Mouse (Mus musculus) lung, postnatal 0 days (tissue): ENCODE results near the gene Trim44. TPM values are rescaled to one million over a fixed set of nuclear protein-coding genes. Genes with fewer than 3 reads are reported as not detected.

ENCODE experiments used
- ATAC-seq: fragments of 200-750 bp; cut with Nextera tagmentation; 2 replicates; pipeline ENCODE4 v1.8.0; 2017; ENCODE audit warnings: moderate library complexity
- DNase-seq: peaks from one replicate; pipeline ENCODE4 v3.0.0-alpha.2; 2016; ENCODE audit warnings: low spot score
- H3K27ac ChIP-seq: fragments of 300-500 bp; sonication (generic); 2 replicates; pipeline ENCODE4 v1.5.1; 2014; ENCODE audit warnings: antibody characterized with exemption, mild to moderate bottlenecking, low read length, mixed read lengths
- H3K27me3 ChIP-seq: fragments of 300-500 bp; sonication (generic); replicated peaks from 2 replicates; pipeline ENCODE4 v1.6.1; 2014; ENCODE audit warnings: low read length, mixed read lengths; ENCODE audit not compliant: insufficient read depth
- H3K36me3 ChIP-seq: fragments of 300-500 bp; sonication (generic); 2 replicates; pipeline ENCODE4 v1.6.1; 2014; ENCODE audit warnings: low read length, mixed read lengths; ENCODE audit not compliant: insufficient read depth
- H3K4me1 ChIP-seq: fragments of 300-500 bp; sonication (generic); 2 replicates; pipeline ENCODE4 v1.6.1; 2014; ENCODE audit warnings: antibody characterized with exemption, low read depth, low read length, mixed read lengths; ENCODE audit not compliant: insufficient read depth
- H3K4me2 ChIP-seq: fragments of 300-500 bp; sonication (generic); replicated peaks from 2 replicates; pipeline ENCODE4 v1.6.1; 2014; ENCODE audit warnings: low read depth, mild to moderate bottlenecking, low read length, moderate library complexity, mixed read lengths
- H3K4me3 ChIP-seq: fragments of 300-500 bp; sonication (generic); 2 replicates; pipeline ENCODE4 v1.5.1; 2014; ENCODE audit warnings: low read depth, low read length
- H3K9ac ChIP-seq: fragments of 300-500 bp; sonication (generic); replicated peaks from 2 replicates; pipeline ENCODE4 v1.6.1; 2014; ENCODE audit warnings: low read depth, mild to moderate bottlenecking
- H3K9me3 ChIP-seq: fragments of 300-500 bp; sonication (generic); 2 replicates; pipeline ENCODE4 v1.6.1; 2016; ENCODE audit warnings: low read length, mixed read lengths
- CTCF ChIP-seq: IDR thresholded peaks from 2 replicates; pipeline ENCODE4 v1.5.1; 2016; ENCODE audit warnings: antibody characterized with exemption, mild to moderate bottlenecking
- EP300 ChIP-seq: IDR thresholded peaks from 2 replicates; pipeline ENCODE4 v1.6.1; 2016; ENCODE audit warnings: antibody characterized with exemption, mild to moderate bottlenecking, control low read depth
- WGBS: fragments of 180-500 bp; shearing (Covaris S2); extraction: QIAGEN DNeasy Blood & Tissue Kit; methylation state at CpG from one replicate; pipeline ENCODE4 v1.1.7; 2014; 5-methylcytosine and 5-hydroxymethylcytosine counted together
- polyA plus RNA-seq: library from polyadenylated mRNA; unstranded; fragments of >200 nt; fragmentation: Nextera tagmentation; extraction: Ambion mirVana; gene quantifications from 2 replicates; pipeline ENCODE4 v1.2.1, GENCODE M21; 2015

Trim44 gene
- polyA plus RNA-seq, 1 experiment from 2014 or later: 12.7 TPM

- Histone ChIP-seq H3K9ac (no peak overlapping the region), H3K36me3 (no peaks in the 10 kb centered on the region), H3K4me2 (no peak overlapping the region), H3K27ac (no peak overlapping the region), H3K27me3 (no peaks in the 10 kb centered on the region), H3K4me3 (no peak overlapping the region), H3K9me3 (no peaks in the 10 kb centered on the region), H3K4me1 (peaks cover 8% of the 10 kb centered on the region; the same call in 1 of the 2 replicates)
- WGBS: 56% methylated on average over 3 of the region's 3 CpGs
- DNase-seq: no peak
- ATAC-seq: no peak
- TF ChIP-seq CTCF: no peak
- TF ChIP-seq EP300: no peak
These were observed 151.5 kb downstream of the Trim44 start for GRCm38 (mm10) chr2:102256100-102256499.

DNA sequence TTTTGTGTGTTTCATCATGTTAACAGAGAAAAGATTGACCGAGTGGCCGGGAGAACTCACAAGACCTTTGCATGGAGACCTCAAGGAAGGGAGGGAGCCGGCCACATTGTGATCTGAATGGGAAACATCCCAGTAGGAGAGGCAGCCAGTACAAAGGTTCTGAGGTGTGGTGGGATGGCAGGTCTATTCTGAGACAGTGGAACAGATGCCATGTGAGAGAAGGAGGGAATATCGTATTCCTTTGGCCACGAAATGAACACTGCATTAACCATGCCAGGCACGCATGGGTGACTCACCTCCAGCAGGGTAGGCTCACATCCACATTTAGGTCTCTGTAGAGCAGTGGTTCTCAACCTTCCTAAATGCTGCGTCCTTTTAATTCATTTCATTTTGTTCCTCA lies 154.4 kb downstream of the Trim44 start:
- Histone ChIP-seq H3K9me3 (no peaks in the 10 kb centered on the region), H3K4me2 (no peak overlapping the region), H3K9ac (no peak overlapping the region), H3K4me1 (peaks cover 7% of the 10 kb centered on the region; the same call in 1 of the 2 replicates), H3K36me3 (no peaks in the 10 kb centered on the region), H3K4me3 (no peak overlapping the region), H3K27me3 (no peaks in the 10 kb centered on the region), H3K27ac (no peak overlapping the region)
- ATAC-seq (no peak), DNase-seq (no peak)
- TF ChIP-seq EP300 (no peak), CTCF (no peak)
- 84% methylated on average over 7 of the region's 7 CpGs for WGBS

DNA sequence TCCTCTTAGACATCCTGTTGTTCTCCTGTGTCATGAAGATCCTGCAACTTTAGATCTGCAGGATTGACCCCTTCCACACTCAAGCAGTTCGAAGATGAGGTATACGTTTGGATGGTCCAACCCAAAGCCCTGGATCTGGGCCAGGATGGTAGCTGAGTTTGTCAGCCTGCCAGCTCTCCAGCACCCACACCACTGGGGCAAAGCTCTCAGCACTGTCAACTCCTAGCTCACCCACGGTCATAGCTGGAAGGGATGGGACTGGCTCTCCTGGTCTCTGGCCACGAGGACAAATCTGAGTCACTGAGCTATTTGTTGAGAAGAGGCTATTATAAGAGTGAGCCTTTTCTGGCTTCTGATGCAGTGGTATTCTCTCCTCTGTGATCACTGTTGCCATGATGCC lies 155.0 kb downstream of the Trim44 start:
- 52% methylated on average over 4 of the region's 4 CpGs for whole genome bisulfite sequencing
- no peak for TF ChIP-seq CTCF
- Histone ChIP-seq H3K36me3 (no peaks in the 10 kb centered on the region), H3K9me3 (no peaks in the 10 kb centered on the region), H3K27ac (no peak overlapping the region), H3K4me1 (peaks cover 1% of the 10 kb centered on the region; the same call in 1 of the 2 replicates), H3K4me2 (no peak overlapping the region), H3K9ac (no peak overlapping the region), H3K4me3 (no peak overlapping the region), H3K27me3 (no peaks in the 10 kb centered on the region)
- DNase-seq (no peak), ATAC-seq (peak; percentile 30; the same call in 1 of the 2 replicates)

Other genes starting within 250 kb of the Trim44 start
- gene Ldlrad3, start 221.4 kb downstream of the Trim44 start, polyA plus RNA-seq: 14.6 and 16.3 TPM in 2 replicates
- gene Fjx1, start 44.7 kb upstream of the Trim44 start, polyA plus RNA-seq: 7.3 and 7.8 TPM in 2 replicates
- 44.2 and 45.5 TPM in 2 replicates for gene Pamr1, start 142.2 kb upstream of the Trim44 start, polyA plus RNA-seq